Mouse (Mus musculus) cerebellum, adult 11-12 months (tissue): Measurements from ENCODE around the gene Vmn2r80.
"Not testable (repeated sequence)": the region's sequence is repeated elsewhere in the genome, so short reads cannot be mapped to it uniquely, and the experiment has no call there.

Experiments used
- DNase-seq: peaks from one replicate; pipeline ENCODE4 v3.0.0; 2022

The Vmn2r80 gene

DNA sequence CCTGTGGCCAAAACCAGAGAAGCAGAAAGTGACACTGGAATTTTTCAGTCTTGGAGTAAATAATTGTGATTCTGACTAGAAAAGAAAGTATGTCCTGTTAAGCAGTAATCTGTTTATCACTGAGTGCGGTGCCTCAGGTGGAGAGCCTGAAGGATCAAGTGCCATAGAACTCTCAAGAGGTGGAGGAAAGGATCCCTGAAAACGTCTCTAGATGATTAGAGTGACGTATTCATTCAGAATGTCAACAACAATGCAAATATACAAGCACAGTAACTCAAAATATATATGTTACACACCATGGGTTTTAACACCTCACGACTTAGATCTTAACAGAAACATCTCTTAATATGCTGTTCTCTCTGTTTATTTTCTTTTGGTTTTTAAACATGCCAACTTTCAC lies at the start of gene Vmn2r80:
Gene Vmn2r80, plus strand, starts transcription at position 301 of the 400 bp plus-strand sequence.
- not testable (repeated sequence) for DNase-seq

GRCm38 (mm10) chr10:79106325-79107282 lies 42.0 kb upstream of the Vmn2r80 start:
- no peak for DNase-seq

DNA sequence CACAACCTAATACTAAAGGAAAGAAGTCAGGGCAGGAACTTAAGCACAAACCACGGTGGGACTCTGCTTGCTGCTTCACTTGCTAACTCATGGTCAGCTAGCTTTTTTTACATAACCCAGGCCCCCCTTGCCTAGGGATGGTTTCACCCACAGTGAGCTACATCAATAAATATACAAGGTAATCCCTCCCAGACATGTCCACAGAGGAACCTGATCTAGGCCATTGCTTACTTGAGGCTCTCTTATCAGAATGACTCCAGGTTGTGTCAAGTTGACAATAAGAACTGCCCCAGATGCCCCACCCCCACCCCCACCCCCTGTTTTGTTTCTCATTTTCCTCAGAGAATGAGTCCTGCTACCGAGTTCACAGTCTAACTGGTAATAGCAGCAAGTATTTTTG lies 41.0 kb upstream of the Vmn2r80 start:
- no peak for DNase-seq

- no peak for DNase-seq
These were observed 39.4 kb upstream of the Vmn2r80 start for GRCm38 (mm10) chr10:79109156-79109555.

DNA sequence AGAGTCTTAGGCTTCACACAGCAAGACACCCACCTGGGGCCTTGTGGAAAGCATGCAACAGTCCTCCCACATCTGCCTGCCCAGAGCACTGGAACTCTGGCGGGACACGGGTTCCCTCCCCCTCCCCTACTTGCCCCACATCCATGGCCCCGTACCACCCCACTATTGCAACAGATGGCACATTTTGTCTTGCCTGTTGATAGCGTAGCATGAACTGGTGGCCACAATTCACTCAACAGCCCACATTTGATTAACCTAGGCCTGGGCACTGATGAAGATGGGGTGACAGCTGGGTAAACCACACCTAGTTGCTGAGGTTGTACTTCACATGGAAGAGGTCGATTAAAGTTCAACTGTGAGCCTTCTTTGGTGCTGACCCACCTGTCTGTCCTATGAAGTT lies 38.1 kb upstream of the Vmn2r80 start:
- DNase-seq = no peak

DNA sequence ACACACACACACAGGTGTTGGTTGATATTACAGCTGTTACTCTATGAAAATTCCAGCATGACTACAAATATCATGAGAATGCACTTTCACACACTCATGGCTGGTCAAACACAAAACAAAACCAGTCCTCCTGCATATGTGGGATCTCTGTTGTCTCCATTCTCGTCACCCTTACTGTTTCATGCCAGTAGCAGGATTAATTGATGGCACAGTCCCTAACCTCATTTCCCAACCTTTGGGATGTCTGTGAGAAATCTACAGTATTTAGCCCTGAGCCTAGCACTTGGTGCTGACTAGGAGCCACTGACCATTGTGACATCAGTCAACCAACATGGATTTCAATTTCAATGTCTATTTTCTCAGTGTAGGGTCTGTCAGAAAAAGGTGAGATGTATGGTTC lies 33.5 kb upstream of the Vmn2r80 start:
- DNase-seq = no peak

DNA sequence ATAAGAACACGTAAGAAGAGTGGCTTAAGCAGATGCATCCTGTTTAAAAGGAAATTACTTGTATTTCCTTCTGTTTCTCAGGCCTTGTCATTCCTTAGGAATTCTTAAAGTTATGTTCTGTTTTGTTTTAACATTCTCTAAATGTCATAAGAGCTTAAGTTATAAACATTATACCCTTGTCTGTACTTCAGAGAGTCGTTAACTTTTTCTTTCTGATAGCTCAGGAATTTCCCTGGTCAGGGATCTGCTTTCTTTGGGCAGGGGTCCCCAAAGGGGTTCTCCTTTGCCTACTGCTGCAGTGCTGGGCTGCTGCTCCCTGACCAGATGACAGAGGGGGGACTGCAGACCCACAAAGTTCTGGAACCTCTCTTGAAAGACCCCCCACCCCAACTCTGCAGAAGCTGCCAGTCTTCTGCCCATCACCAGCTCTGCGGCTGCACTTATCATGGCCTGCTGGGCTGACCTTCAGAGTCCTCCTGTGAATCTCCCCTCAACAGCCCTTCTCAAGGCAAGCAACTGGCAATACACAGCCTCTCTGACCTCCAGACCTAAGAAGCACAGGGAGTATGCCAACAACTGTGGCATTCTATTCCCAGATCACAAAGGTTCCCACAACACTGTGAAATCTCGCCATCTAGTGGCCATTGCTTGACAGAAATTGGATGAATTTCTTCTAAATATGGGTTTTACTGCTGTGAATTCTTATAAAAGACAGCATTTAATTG lies 32.3 kb upstream of the Vmn2r80 start:
- DNase-seq = no peak

- no peak for DNase-seq
These were observed 3.0 kb downstream of the Vmn2r80 start for GRCm38 (mm10) chr10:79151602-79152001.

DNA sequence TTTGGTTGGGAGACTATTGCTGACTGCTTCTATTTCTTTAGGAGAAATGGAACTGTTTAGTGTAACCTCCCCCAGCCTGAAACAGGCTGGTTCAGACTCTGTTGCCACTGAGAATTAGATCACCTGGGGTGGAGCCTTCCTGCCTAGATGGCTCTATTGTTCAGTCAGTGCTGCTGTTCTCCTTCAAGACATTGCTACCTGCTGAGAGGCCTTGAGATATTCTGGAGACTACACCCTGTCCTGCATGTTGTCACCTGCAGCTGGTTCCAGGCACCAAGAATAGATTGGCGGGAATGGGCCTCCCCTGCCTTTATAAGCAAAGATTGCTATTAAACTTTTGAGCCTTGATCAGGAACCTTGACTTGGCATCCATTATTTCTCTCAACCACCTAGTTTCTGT lies 51.4 kb downstream of the Vmn2r80 start:
- not testable (repeated sequence) for DNase-seq

DNA sequence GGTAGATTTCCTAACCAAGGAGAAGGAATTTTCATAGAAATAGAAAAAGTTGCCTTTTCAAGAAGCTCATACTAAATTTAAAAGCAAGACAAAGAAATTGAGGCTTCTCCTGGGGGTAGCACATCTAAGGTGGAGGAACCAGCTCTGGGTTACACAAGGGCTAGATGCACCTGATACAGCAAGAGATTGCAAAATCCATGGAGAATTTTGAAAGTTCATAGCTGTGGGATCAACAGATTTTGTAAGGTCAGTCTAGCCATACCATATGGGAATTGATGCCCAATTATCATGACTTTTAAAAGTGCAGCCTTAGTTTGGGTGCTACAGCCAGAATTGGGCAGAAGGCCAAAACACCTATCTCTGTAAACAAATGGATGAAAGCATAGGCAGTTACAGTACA lies 71.9 kb downstream of the Vmn2r80 start:
- no peak for DNase-seq

GRCm38 (mm10) chr10:79221606-79222005 lies 73.0 kb downstream of the Vmn2r80 start:
- DNase-seq = no peak

DNA sequence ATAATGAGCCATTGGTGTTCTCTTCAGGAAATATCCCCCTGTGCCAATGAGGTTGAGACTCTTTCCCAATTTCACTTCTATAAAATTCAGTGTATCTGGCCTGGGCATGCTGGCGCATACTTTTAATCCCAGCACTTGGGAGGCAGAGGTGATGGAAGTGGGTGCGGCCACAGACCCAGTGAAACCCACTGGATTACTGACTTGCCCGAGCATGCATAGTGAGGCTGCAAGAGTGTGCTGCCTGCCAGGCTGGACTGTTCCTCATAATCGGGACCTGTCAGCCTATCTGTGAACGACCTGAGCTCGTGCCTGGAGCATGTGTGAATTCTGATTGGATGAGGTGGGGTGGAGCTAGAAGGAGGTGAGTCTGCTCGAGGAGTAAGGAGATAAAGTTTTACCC lies 73.6 kb downstream of the Vmn2r80 start:
- DNase-seq = no peak
